Mouse (Mus musculus) myocyte (in vitro differentiated cells): ENCODE measurements around the gene B4galt3.

Experiments used
- CEBPB ChIP-seq: IDR thresholded peaks from 2 replicates; pipeline ENCODE4 v1.6.1; 2011; ENCODE audit warnings: mild to moderate bottlenecking, moderate library complexity; ENCODE audit not compliant: poor library complexity, insufficient read depth, severe bottlenecking
- E2F4 ChIP-seq: IDR thresholded peaks from one replicate; pipeline ENCODE4 v1.6.1; 2011; ENCODE audit warnings: mild to moderate bottlenecking, control low read depth, moderate library complexity; ENCODE audit not compliant: insufficient read depth
- MAX ChIP-seq: IDR thresholded peaks from one replicate; pipeline ENCODE4 v1.6.1; 2011; ENCODE audit warnings: low read depth, mild to moderate bottlenecking, control low read depth
- MYOD1 ChIP-seq, 3 experiments: IDR thresholded peaks; one replicate each; pipeline ENCODE4 v1.6.1; 2011; ENCODE audit warnings: control low read depth in 2 of 3, low read depth in 2 of 3, mild to moderate bottlenecking in 2 of 3, moderate library complexity in 1 of 3; ENCODE audit not compliant: insufficient read length in 2 of 3, control insufficient read depth in 1 of 3
- MYOG ChIP-seq, 3 experiments: IDR thresholded peaks; one replicate each; pipeline ENCODE4 v1.6.1; 2011; ENCODE audit warnings: control low read depth in 2 of 3, low read depth in 2 of 3, mild to moderate bottlenecking in 2 of 3; ENCODE audit not compliant: insufficient read length in 2 of 3, control insufficient read depth in 1 of 3, insufficient read depth in 1 of 3
- POLR2A ChIP-seq: IDR thresholded peaks from one replicate; pipeline ENCODE4 v1.6.1; 2011; ENCODE audit warnings: low read depth, mild to moderate bottlenecking, control low read depth, moderate library complexity; ENCODE audit not compliant: insufficient read length
- REST ChIP-seq: IDR thresholded peaks from one replicate; pipeline ENCODE4 v1.6.1; 2011; ENCODE audit warnings: mild to moderate bottlenecking, control low read depth, moderate library complexity; ENCODE audit not compliant: insufficient read depth, insufficient read length
- SRF ChIP-seq: IDR thresholded peaks from one replicate; pipeline ENCODE4 v1.6.1; 2011; ENCODE audit warnings: low read depth; ENCODE audit not compliant: control insufficient read depth, insufficient read length
- TCF12 ChIP-seq: IDR thresholded peaks from one replicate; pipeline ENCODE4 v1.6.1; 2011; ENCODE audit warnings: mild to moderate bottlenecking, control low read depth; ENCODE audit not compliant: poor library complexity, insufficient read depth, severe bottlenecking
- TCF3 ChIP-seq: IDR thresholded peaks from one replicate; pipeline ENCODE4 v1.6.1; 2011; ENCODE audit warnings: low read depth, control low read depth; ENCODE audit not compliant: insufficient read length
- USF1 ChIP-seq: IDR thresholded peaks from one replicate; pipeline ENCODE4 v1.6.1; 2011; ENCODE audit warnings: low read depth, mild to moderate bottlenecking, control low read depth, moderate library complexity

DNA sequence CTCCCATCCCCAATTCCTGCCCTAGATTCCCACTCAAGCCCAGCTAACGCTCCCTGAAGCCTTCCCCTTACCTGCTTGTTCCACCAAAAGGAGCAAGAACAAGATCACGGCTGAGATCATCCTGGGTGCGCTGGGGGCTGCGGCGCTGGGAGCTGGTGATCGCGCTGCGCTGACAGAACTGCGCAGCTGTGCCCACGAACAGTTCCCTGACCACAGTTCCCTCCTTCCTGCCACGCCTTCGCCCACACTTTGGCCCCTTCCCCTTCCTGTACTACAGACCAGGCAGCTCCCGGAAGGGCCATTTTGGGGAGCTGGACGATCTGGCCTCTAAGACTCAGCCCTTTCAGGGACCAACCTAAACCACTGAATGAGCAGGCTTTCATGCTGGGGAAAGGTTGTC is 36.0 kb upstream of the B4galt3 start, which contains the start of gene Fcer1g:
- TF ChIP-seq MAX (no peak), E2F4 (no peak), CEBPB (no peak), SRF (no peak), POLR2A (no peak), REST (no peak), MYOD1 (IDR thresholded peaks at IDR 0.05; ENCODE audit: control insufficient read depth in 1 of 3, insufficient read length in 2 of 3, low read depth in 2 of 3) (no peak), MYOG (IDR thresholded peaks at IDR 0.05; ENCODE audit: control insufficient read depth in 1 of 3, insufficient read depth in 1 of 3, insufficient read length in 2 of 3, low read depth in 2 of 3) (no peak), TCF12 (no peak), USF1 (no peak), TCF3 (no peak)
